1 mouse cellular context compared by ENCODE assay signal in genomic region chr1:155038631-155039625, GRCm38 (mm10).
TF ChIP-seq lines count a peak whose summit lies in the region.

No protein-coding gene starts in this region.

TF ChIP-seq in MEL, 35 proteins besides CTCF, POLR2A, EP300 and RAD21 (continued from another document):
- TF ChIP-seq CHD1 (IDR thresholded peaks at IDR 0.05; ENCODE audit: low read depth, low read length) (no peak), ZKSCAN1 (IDR thresholded peaks at IDR 0.05; ENCODE audit: low read depth, low read length) (no peak)
